Mouse (Mus musculus) heart, postnatal 0 days (tissue): Measurements from ENCODE around the gene Frem2. TPM values are rescaled to one million over a fixed set of nuclear protein-coding genes. Genes with fewer than 3 reads are reported as not detected.

Experiments
- ATAC-seq: fragments of 200-750 bp; cut with Nextera tagmentation; 2 replicates; pipeline ENCODE4 v1.8.0; 2017; ENCODE audit warnings: low read depth, moderate number of reproducible peaks, moderate library complexity; ENCODE audit not compliant: insufficient read depth
- DNase-seq: peaks from one replicate; pipeline ENCODE4 v3.0.0-alpha.2; 2016; ENCODE audit warnings: low spot score
- H3K27ac ChIP-seq: fragments of 300-500 bp; sonication (generic); 2 replicates; pipeline ENCODE4 v1.5.1; 2014; ENCODE audit warnings: low read depth, mild to moderate bottlenecking
- H3K27me3 ChIP-seq: fragments of 300-500 bp; sonication (generic); 2 replicates; pipeline ENCODE4 v1.6.1; 2014; ENCODE audit warnings: low read length, mixed read lengths; ENCODE audit not compliant: control insufficient read depth, insufficient read depth
- H3K36me3 ChIP-seq: fragments of 300-500 bp; sonication (generic); replicated peaks from 2 replicates; pipeline ENCODE4 v1.6.1; 2014; ENCODE audit warnings: low read length, mixed read lengths; ENCODE audit not compliant: control insufficient read depth, insufficient read depth
- H3K4me1 ChIP-seq: fragments of 300-500 bp; sonication (generic); 2 replicates; pipeline ENCODE4 v1.6.1; 2014; ENCODE audit warnings: antibody characterized with exemption; ENCODE audit not compliant: control insufficient read depth, insufficient read depth
- H3K4me2 ChIP-seq: fragments of 300-500 bp; sonication (generic); 2 replicates; pipeline ENCODE4 v1.6.1; 2014; ENCODE audit warnings: low read depth, mild to moderate bottlenecking, low read length, moderate library complexity
- H3K4me3 ChIP-seq: fragments of 300-500 bp; sonication (generic); 2 replicates; pipeline ENCODE4 v1.5.1; 2014; ENCODE audit warnings: low read depth, low read length
- H3K9ac ChIP-seq: fragments of 300-500 bp; sonication (generic); replicated peaks from 2 replicates; pipeline ENCODE4 v1.6.1; 2014; ENCODE audit warnings: low read depth, low read length, mixed read lengths
- H3K9me3 ChIP-seq: fragments of 300-500 bp; sonication (generic); replicated peaks from 2 replicates; pipeline ENCODE4 v1.6.1; 2016; ENCODE audit warnings: low read length; ENCODE audit not compliant: control insufficient read depth
- CTCF ChIP-seq: IDR thresholded peaks from 2 replicates; pipeline ENCODE4 v1.5.1; 2016; ENCODE audit warnings: antibody characterized with exemption, control low read depth, low read depth
- EP300 ChIP-seq: IDR thresholded peaks from 2 replicates; pipeline ENCODE4 v1.6.1; 2016; ENCODE audit warnings: antibody characterized with exemption, low read depth
- WGBS: fragments of 180-500 bp; shearing (Covaris S2); extraction: QIAGEN DNeasy Blood & Tissue Kit; methylation state at CpG from one replicate; pipeline ENCODE4 v1.1.7; 2014; 5-methylcytosine and 5-hydroxymethylcytosine counted together
- polyA plus RNA-seq: library from polyadenylated mRNA; unstranded; fragments of >200 nt; fragmentation: Nextera tagmentation; extraction: Ambion mirVana; gene quantifications from 2 replicates; pipeline ENCODE4 v1.2.1, GENCODE M21; 2015
- total RNA-seq: library from RNA; depleted of rRNA; stranded (reverse); fragments of >200 nt; gene quantifications from 2 replicates; pipeline ENCODE4 v1.2.3, GENCODE M21; 2014; ENCODE audit warnings: low replicate concordance

Gene Frem2
- total and polyA plus RNA-seq, 2 experiments from 2014 or later: 1.4 to 16.4 TPM

GRCm38 (mm10) chr3:53648902-53649301 lies 8.3 kb downstream of the Frem2 start:
- H3K27ac ChIP-seq: no peak overlapping the region
- ATAC-seq (no peak), DNase-seq (no peak)
- H3K4me3 ChIP-seq: no peak overlapping the region
- no peak for TF ChIP-seq EP300
- TF ChIP-seq CTCF: no peak; the same call in none of the 2 replicates
- WGBS: 88% methylated on average over 4 of the region's 4 CpGs
- no peak overlapping the region for H3K4me2 ChIP-seq
- 0 out of 2 replicates have a peak, but pooled peaks cover 6% of the 10 kb centered on the region for H3K9me3 ChIP-seq
- no peaks in the 10 kb centered on the region; the same call in 1 of the 2 replicates for H3K36me3 ChIP-seq
- no peak overlapping the region for H3K9ac ChIP-seq
- H3K27me3 ChIP-seq: no peaks in the 10 kb centered on the region
- peaks cover 13% of the 10 kb centered on the region for H3K4me1 ChIP-seq

GRCm38 (mm10) chr3:53635948-53636347 lies 21.2 kb downstream of the Frem2 start:
- peaks cover 17% of the 10 kb centered on the region for H3K4me1 ChIP-seq
- H3K9me3 ChIP-seq: no peaks in the 10 kb centered on the region
- H3K27me3 ChIP-seq: no peaks in the 10 kb centered on the region
- WGBS: 31% methylated on average over 3 of the region's 3 CpGs
- H3K9ac ChIP-seq: no peak overlapping the region
- H3K4me2 ChIP-seq: no peak overlapping the region
- H3K4me3 ChIP-seq: no peak overlapping the region
- ATAC-seq: peak; percentile 77
- TF ChIP-seq CTCF (no peak), EP300 (0 out of 2 replicates have a peak, but pooled peaks have one; percentile 40)
- H3K27ac ChIP-seq: peak overlapping the region; percentile 58
- DNase-seq: peak; percentile 41
- no peaks in the 10 kb centered on the region for H3K36me3 ChIP-seq

GRCm38 (mm10) chr3:53631126-53631525 lies 26.0 kb downstream of the Frem2 start:
- Histone ChIP-seq H3K4me1 (peaks cover 24% of the 10 kb centered on the region), H3K4me2 (peak overlapping the region; percentile 32; the same call in 1 of the 2 replicates), H3K27me3 (no peaks in the 10 kb centered on the region), H3K9me3 (no peaks in the 10 kb centered on the region), H3K4me3 (no peak overlapping the region), H3K9ac (no peak overlapping the region), H3K27ac (peak overlapping the region; percentile 55), H3K36me3 (no peaks in the 10 kb centered on the region)
- WGBS: 38% methylated on average over 14 of the region's 14 CpGs
- no peak for TF ChIP-seq CTCF
- no peak for TF ChIP-seq EP300
- DNase-seq: peak; percentile 43
- ATAC-seq: peak; percentile 47

GRCm38 (mm10) chr3:53630630-53631029 lies 26.5 kb downstream of the Frem2 start:
- no peak for DNase-seq
- Histone ChIP-seq H3K9ac (no peak overlapping the region), H3K27ac (peak overlapping the region; percentile 55), H3K4me3 (no peak overlapping the region), H3K9me3 (no peaks in the 10 kb centered on the region), H3K27me3 (no peaks in the 10 kb centered on the region), H3K4me2 (peak overlapping the region; percentile 32; the same call in 1 of the 2 replicates), H3K4me1 (peaks cover 19% of the 10 kb centered on the region), H3K36me3 (no peaks in the 10 kb centered on the region)
- no peak for ATAC-seq
- WGBS: 40% methylated on average over 4 of the region's 4 CpGs
- TF ChIP-seq EP300: no peak
- TF ChIP-seq CTCF: no peak

GRCm38 (mm10) chr3:53629966-53630365 lies 27.2 kb downstream of the Frem2 start:
- WGBS: 84% methylated on average over 5 of the region's 5 CpGs
- H3K4me1 ChIP-seq: peaks cover 13% of the 10 kb centered on the region
- H3K9me3 ChIP-seq: no peaks in the 10 kb centered on the region
- no peak overlapping the region for H3K9ac ChIP-seq
- H3K4me2 ChIP-seq: no peak overlapping the region
- H3K4me3 ChIP-seq: no peak overlapping the region
- no peak for DNase-seq
- TF ChIP-seq EP300: no peak
- TF ChIP-seq CTCF: no peak
- H3K36me3 ChIP-seq: no peaks in the 10 kb centered on the region
- no peak overlapping the region for H3K27ac ChIP-seq
- H3K27me3 ChIP-seq: no peaks in the 10 kb centered on the region
- ATAC-seq: no peak

GRCm38 (mm10) chr3:53623222-53623621 lies 33.9 kb downstream of the Frem2 start:
- Histone ChIP-seq H3K4me3 (no peak overlapping the region), H3K9ac (no peak overlapping the region), H3K9me3 (no peaks in the 10 kb centered on the region), H3K27me3 (no peaks in the 10 kb centered on the region), H3K36me3 (no peaks in the 10 kb centered on the region), H3K27ac (no peak overlapping the region), H3K4me1 (peaks cover 8% of the 10 kb centered on the region), H3K4me2 (no peak overlapping the region)
- DNase-seq (no peak), ATAC-seq (no peak)
- TF ChIP-seq EP300 (no peak), CTCF (no peak)
- WGBS: 56% methylated on average over 8 of the region's 8 CpGs
